Mouse (Mus musculus) neural tube, embryonic 15.5 days (tissue): ENCODE data around the gene Gm10717. TPM values are rescaled to one million over a fixed set of nuclear protein-coding genes. Genes with fewer than 3 reads are reported as not detected.
"Not testable (repeated sequence)": the region's sequence is repeated elsewhere in the genome, so short reads cannot be mapped to it uniquely, and the experiment has no call there.

ENCODE experiments used
- ATAC-seq: fragments of 200-750 bp; cut with Nextera tagmentation; 2 replicates; pipeline ENCODE4 v1.8.0; 2017; ENCODE audit warnings: mild to moderate bottlenecking, moderate TSS enrichment, moderate library complexity; ENCODE audit not compliant: low FRiP score
- H3K27ac ChIP-seq: fragments of 300-500 bp; sonication (generic); replicated peaks from 2 replicates; pipeline ENCODE4 v1.5.1; 2015; ENCODE audit warnings: mild to moderate bottlenecking, inconsistent platforms
- H3K27me3 ChIP-seq: fragments of 300-500 bp; sonication (generic); replicated peaks from 2 replicates; pipeline ENCODE4 v1.6.1; 2015; ENCODE audit warnings: inconsistent platforms
- H3K36me3 ChIP-seq: fragments of 300-500 bp; sonication (generic); 2 replicates; pipeline ENCODE4 v1.6.1; 2015; ENCODE audit warnings: inconsistent platforms
- H3K4me1 ChIP-seq: fragments of 300-500 bp; sonication (generic); 2 replicates; pipeline ENCODE4 v1.6.1; 2015; ENCODE audit warnings: inconsistent platforms
- H3K4me2 ChIP-seq: fragments of 300-500 bp; sonication (generic); 2 replicates; pipeline ENCODE4 v1.6.1; 2015; ENCODE audit warnings: inconsistent platforms, mild to moderate bottlenecking, moderate library complexity
- H3K4me3 ChIP-seq: fragments of 300-500 bp; sonication (generic); replicated peaks from 2 replicates; pipeline ENCODE4 v1.5.1; 2015; ENCODE audit warnings: mild to moderate bottlenecking, inconsistent platforms
- H3K9ac ChIP-seq: fragments of 300-500 bp; sonication (generic); replicated peaks from 2 replicates; pipeline ENCODE4 v1.6.1; 2015; ENCODE audit warnings: mild to moderate bottlenecking, inconsistent platforms
- H3K9me3 ChIP-seq: fragments of 300-500 bp; sonication (generic); replicated peaks from 2 replicates; pipeline ENCODE4 v1.6.1; 2016; ENCODE audit warnings: inconsistent platforms
- WGBS: fragments of 180-500 bp; shearing (Covaris S2); methylation state at CpG from one replicate; pipeline ENCODE4 v1.1.7; 2015; ENCODE audit warnings: mixed read lengths; 5-methylcytosine and 5-hydroxymethylcytosine counted together
- microRNA-seq: library from miRNA; unstranded; fragments of <30 nt; microRNA quantifications from one replicate; pipeline ENCODE4, GENCODE M21; 2017
- polyA plus RNA-seq: library from polyadenylated mRNA; unstranded; fragments of >200 nt; fragmentation: Nextera tagmentation; extraction: Ambion mirVana; gene quantifications from 2 replicates; pipeline ENCODE4 v1.2.1, GENCODE M21; 2015

Gene Gm10717
- polyA plus RNA-seq, 1 experiment from 2014 or later: 0.33 TPM

DNA sequence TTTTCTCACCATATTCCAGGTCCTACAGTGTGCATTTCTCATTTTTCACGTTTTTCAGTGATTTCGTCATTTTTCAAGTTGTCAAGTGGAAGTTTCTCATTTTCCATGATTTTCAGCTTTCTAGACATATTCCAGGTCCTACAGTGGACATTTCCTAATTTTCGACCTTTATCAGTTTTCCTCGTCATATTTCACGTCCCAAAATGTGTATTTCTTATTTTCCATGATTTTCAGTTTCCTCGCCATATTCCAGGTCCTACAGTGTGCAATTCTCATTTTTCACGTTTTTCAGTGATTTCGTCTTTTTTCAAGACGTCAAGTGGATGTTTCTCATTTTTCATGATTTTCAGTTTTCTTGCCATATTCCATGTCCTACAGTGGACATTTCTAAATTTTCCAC, 2.0 kb downstream of the Gm10717 start:
- 72% methylated on average over 9 of the region's 9 CpGs for WGBS

DNA sequence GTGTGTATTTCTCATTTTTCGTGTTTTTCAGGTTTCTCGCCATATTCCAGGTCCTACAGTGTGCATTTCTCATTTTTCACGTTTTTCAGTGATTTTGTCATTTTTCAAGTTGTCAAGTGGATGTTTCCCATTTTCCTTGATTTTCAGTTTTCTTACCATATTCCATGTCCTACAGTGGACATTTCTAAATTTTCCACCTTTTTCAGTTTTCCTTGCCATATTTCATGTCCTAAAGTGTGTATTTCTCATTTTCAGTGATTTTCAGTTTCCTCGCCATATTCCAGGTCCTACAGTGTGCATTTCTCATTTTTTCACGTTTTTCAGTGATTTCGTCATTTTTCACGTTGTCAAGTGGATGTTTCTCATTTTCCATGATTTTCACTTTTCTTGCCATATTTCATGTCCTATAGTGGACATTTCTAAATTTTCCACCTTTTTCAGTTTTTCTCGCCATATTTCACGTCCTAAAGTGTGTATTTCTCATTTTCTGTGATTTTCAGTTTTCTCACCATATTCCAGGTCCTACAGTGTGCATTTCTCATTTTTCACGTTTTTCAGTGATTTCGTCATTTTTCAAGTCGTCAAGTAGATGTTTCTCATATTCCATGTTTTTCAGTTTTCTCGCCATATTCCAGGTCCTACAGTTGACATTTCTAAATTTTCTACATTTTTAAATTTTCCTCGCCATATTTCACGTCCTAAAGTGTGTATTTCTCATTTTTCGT, 4.2 kb downstream of the Gm10717 start:
- not testable (repeated sequence) for H3K9ac ChIP-seq, H3K9me3 ChIP-seq, H3K4me3 ChIP-seq, H3K4me2 ChIP-seq, H3K27ac ChIP-seq, H3K4me1 ChIP-seq, H3K36me3 ChIP-seq, H3K27me3 ChIP-seq, ATAC-seq
- 65% methylated on average over 13 of the region's 16 CpGs for WGBS

More for the DNA sequence above, 2.0 kb downstream of the Gm10717 start:
- H3K27ac ChIP-seq, H3K36me3 ChIP-seq, H3K4me3 ChIP-seq, H3K4me2 ChIP-seq, H3K9me3 ChIP-seq, ATAC-seq, H3K9ac ChIP-seq, H3K4me1 ChIP-seq, H3K27me3 ChIP-seq: not testable (repeated sequence)

DNA sequence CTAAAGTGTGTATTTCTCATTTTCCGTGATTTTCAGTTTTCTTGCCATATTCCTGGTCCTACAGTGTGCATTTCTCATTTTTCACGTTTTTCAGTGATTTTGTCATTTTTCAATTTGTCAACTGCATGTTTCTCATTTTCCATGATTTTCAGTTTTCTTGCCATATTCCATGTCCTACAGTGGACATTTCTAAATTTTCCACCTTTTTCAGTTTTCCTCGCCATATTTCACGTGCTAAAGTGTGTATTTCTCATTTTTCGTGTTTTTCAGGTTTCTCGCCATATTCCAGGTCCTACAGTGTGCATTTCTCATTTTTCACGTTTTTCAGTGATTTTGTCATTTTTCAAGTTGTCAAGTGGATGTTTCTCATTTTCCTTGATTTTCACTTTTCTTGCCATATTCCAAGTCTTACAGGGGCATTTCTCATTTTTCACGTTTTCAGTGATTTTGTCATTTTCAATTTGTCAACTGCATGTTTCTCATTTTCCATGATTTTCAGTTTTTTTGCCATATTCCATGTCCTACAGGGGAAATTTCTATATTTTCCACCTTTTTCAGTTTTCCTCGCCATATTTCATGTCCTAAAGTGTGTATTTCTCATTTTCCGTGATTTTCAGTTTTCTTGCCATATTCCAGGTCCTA, 5.6 kb downstream of the Gm10717 start:
- H3K9me3 ChIP-seq, ATAC-seq, H3K4me2 ChIP-seq, H3K9ac ChIP-seq, H3K27me3 ChIP-seq, H3K36me3 ChIP-seq, H3K4me1 ChIP-seq, H3K27ac ChIP-seq, H3K4me3 ChIP-seq: not testable (repeated sequence)
- 61% methylated on average over 2 of the region's 10 CpGs for WGBS

DNA sequence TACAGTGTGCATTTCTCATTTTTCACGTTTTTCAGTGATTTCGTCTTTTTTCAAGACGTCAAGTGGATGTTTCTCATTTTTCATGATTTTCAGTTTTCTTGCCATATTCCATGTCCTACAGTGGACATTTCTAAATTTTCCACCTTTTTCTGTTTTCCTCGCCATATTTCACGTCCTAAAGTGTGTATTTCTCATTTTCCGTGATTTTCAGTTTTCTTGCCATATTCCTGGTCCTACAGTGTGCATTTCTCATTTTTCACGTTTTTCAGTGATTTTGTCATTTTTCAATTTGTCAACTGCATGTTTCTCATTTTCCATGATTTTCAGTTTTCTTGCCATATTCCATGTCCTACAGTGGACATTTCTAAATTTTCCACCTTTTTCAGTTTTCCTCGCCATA, 9.1 kb downstream of the Gm10717 start, which contains the start of gene Gm17535:
Gm17535 (plus strand) TSS at position 301 of the 400 bp plus-strand sequence.
- not testable (repeated sequence) for H3K9me3 ChIP-seq, ATAC-seq, H3K27me3 ChIP-seq, H3K9ac ChIP-seq, H3K36me3 ChIP-seq, H3K27ac ChIP-seq, H3K4me1 ChIP-seq, H3K4me2 ChIP-seq, H3K4me3 ChIP-seq
- 38% methylated on average over 1 of the region's 8 CpGs for WGBS

DNA sequence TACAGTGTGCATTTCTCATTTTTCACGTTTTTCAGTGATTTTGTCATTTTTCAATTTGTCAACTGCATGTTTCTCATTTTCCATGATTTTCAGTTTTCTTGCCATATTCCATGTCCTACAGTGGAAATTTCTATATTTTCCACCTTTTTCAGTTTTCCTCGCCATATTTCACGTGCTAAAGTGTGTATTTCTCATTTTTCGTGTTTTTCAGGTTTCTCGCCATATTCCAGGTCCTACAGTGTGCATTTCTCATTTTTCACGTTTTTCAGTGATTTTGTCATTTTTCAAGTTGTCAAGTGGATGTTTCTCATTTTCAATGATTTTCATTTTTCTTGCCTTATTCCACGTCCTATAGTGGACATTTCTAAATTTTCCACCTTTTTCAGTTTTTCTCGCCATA, 11.4 kb downstream of the Gm10717 start, which contains the start of gene Gm10715:
Gm10715 (plus strand) TSS at position 301 of the 400 bp plus-strand sequence.
- not testable (repeated sequence) for H3K4me2 ChIP-seq, H3K9me3 ChIP-seq, H3K4me1 ChIP-seq, ATAC-seq, H3K27me3 ChIP-seq, H3K27ac ChIP-seq, H3K36me3 ChIP-seq, H3K9ac ChIP-seq, H3K4me3 ChIP-seq
- WGBS: 81% methylated on average over 8 of the region's 8 CpGs

DNA sequence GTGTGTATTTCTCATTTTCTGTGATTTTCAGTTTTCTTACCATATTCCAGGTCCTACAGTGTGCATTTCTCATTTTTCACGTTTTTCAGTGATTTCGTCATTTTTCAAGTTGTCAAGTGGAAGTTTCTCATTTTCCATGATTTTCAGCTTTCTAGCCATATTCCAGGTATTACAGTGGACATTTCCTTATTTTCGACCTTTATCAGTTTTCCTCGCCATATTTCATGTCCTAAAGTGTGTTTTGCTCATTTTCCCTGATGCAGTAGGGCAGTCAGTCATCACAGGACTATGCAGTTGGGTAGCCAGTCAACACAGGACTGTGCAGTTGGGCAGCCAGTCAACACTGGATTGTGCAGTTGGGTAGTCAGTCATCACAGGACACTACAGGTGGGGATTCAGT, 12.9 kb downstream of the Gm10717 start:
- H3K36me3 ChIP-seq, H3K4me3 ChIP-seq, H3K27ac ChIP-seq, H3K4me1 ChIP-seq, H3K9me3 ChIP-seq, H3K4me2 ChIP-seq, H3K27me3 ChIP-seq, ATAC-seq, H3K9ac ChIP-seq: not testable (repeated sequence)
- WGBS: 74% methylated on average over 4 of the region's 4 CpGs

Small RNA genes lying within 50 kb of the gene (microRNA-seq; reads per million reads assigned to microRNA genes)
- gene Mir101c: not detected

Other genes with a start within 250 kb of the Gm10717 start
- not detected in 2 replicates for gene Gm10722, start 24.5 kb upstream of the Gm10717 start, polyA plus RNA-seq
- gene Gm11168, start 22.1 kb upstream of the Gm10717 start, polyA plus RNA-seq: not detected in 2 replicates
- gene Gm10721, start 12.3 kb upstream of the Gm10717 start, polyA plus RNA-seq: 0.56 TPM in 1 of 2 replicates, not detected in the other
- not detected in 2 replicates for gene Gm10720, start 9.8 kb upstream of the Gm10717 start, polyA plus RNA-seq
- 0.27 and 0.29 TPM in 2 replicates for gene Gm10719, start 8.0 kb upstream of the Gm10717 start, polyA plus RNA-seq
- 0.68 TPM in 1 of 2 replicates, not detected in the other for gene Gm10718, start 1.9 kb upstream of the Gm10717 start, polyA plus RNA-seq
- not detected in 2 replicates for gene Gm17535, start 9.2 kb downstream of the Gm10717 start, polyA plus RNA-seq
- gene Gm10715, start 11.5 kb downstream of the Gm10717 start, polyA plus RNA-seq: not detected in 2 replicates